Mouse (Mus musculus): ENCODE data around the gene Ruvbl1.

GRCm38 (mm10) chr6:88517701-88518403, 52.6 kb downstream of the Ruvbl1 start:
- TF ChIP-seq CTCF (IDR thresholded peaks at IDR 0.05; ENCODE audit: extremely low read depth, insufficient read depth, low read length) (no peak), POLR2A (IDR thresholded peaks at IDR 0.05; ENCODE audit: extremely low read depth, insufficient read depth, low read length) (no peak)
